ENCODE assay signal across 13 mouse cellular contexts in the genomic region with DNA sequence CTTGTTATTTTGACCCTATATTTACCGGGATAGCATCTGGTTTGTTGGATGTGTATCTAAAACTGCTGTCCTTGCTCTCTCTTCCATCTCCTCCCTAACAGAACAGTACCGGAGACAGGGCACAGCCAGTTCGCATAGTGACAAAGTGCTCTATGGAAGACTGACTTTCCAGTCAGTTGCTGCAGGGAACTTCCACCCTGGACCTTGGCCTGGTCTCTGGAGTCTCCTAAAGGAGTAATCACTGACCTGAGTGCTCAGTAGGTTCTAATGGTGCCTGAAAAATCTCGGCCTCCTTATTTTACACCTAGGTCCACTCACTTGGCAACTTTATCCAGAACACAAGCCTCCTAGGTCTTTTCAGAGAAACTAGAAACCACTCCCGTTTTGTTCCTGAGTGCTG.
"Had no signal": no experiment of that assay in that cellular context is flagged by ENCODE, and none has a peak within 500 bp of the region (broad histone marks: within the 10 kb centered on the region; RNA-seq: fewer than 3 reads in every experiment).

No protein-coding gene starts in this region.

- DNase-seq: layer of hippocampus, postnatal 36 days; liver, embryonic 13.5 days; lung, embryonic 14.5 days; right cerebral cortex, adult 18-20 months; right cerebral cortex, postnatal 14 days; right cerebral cortex, postnatal 4 days had no signal

- H3K27ac ChIP-seq: intestine, embryonic 15.5 days; left cerebral cortex, adult 2 months; limb, embryonic 12.5 days; liver, embryonic 13.5 days; macrophage; midbrain, embryonic 13.5 days; stomach, postnatal 0 days had no signal

- H3K36me3 ChIP-seq: intestine, embryonic 15.5 days; limb, embryonic 12.5 days; liver, embryonic 13.5 days; midbrain, embryonic 13.5 days had no signal

- H3K9ac ChIP-seq: intestine, embryonic 15.5 days; limb, embryonic 12.5 days; liver, embryonic 13.5 days; lung, embryonic 14.5 days; midbrain, embryonic 13.5 days had no signal

- H3K4me3 ChIP-seq: intestine, embryonic 15.5 days; left cerebral cortex, adult 2 months; limb, embryonic 12.5 days; liver, embryonic 13.5 days; midbrain, embryonic 13.5 days had no signal

- H3K27me3 ChIP-seq: intestine, embryonic 15.5 days; limb, embryonic 12.5 days; liver, embryonic 13.5 days; midbrain, embryonic 13.5 days had no signal

- H3K4me2 ChIP-seq: intestine, embryonic 15.5 days; limb, embryonic 12.5 days; liver, embryonic 13.5 days; lung, embryonic 14.5 days; midbrain, embryonic 13.5 days had no signal

- H3K4me1 ChIP-seq: intestine, embryonic 15.5 days; liver, embryonic 13.5 days; midbrain, embryonic 13.5 days had no signal

- ATAC-seq: intestine, embryonic 15.5 days; lung, postnatal 0 days; midbrain, embryonic 13.5 days had no signal

- H3K9me3 ChIP-seq: intestine, embryonic 15.5 days; limb, embryonic 12.5 days; liver, embryonic 13.5 days; midbrain, embryonic 13.5 days had no signal
